23 mouse cellular contexts compared by ENCODE assay signal in the genomic region with DNA sequence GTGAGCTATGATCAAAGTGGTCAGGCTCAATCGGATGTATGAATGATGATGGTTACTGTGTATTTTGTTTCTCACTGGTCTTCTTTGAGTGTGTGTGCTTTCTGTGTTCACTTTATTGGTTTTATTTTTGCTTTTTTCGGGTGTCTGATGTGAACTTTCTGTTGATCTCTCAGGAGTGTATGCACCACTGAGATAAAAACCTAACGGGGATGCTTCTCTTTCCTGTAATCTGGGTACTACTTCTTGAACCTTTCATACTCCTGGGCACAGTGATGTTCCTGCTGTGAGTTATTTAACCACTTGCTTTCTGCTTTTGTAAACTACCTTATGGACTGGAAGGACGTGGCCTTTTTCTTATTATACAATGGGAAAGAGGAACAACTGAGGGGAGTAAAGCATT.
"Had no signal": no experiment of that assay in that cellular context is flagged by ENCODE, and none has a peak within 500 bp of the region (broad histone marks: within the 10 kb centered on the region; RNA-seq: fewer than 3 reads in every experiment).

No protein-coding gene starts in this region.

- H3K4me3 ChIP-seq: heart, embryonic 10.5 days; heart, embryonic 12.5 days; hindbrain, embryonic 10.5 days; hindbrain, embryonic 12.5 days; intestine, embryonic 15.5 days; layer of hippocampus, adult 2 months; left cerebral cortex, adult 2 months; limb, embryonic 10.5 days; limb, embryonic 12.5 days had no signal

- H3K36me3 ChIP-seq: heart, embryonic 10.5 days; heart, embryonic 12.5 days; hindbrain, embryonic 10.5 days; hindbrain, embryonic 12.5 days; intestine, embryonic 15.5 days; limb, embryonic 10.5 days; limb, embryonic 12.5 days had no signal

- ATAC-seq: hindbrain, embryonic 16.5 days; inflammation-experienced regulatory T-cells, adult 6 months; intestine, embryonic 15.5 days; intestine, postnatal 0 days had no signal

- H3K4me1 ChIP-seq: heart, embryonic 10.5 days; heart, embryonic 12.5 days; hindbrain, embryonic 10.5 days; hindbrain, embryonic 12.5 days; intestine, embryonic 15.5 days; limb, embryonic 10.5 days; limb, embryonic 12.5 days had no signal

- H3K9me3 ChIP-seq: heart, embryonic 10.5 days; heart, embryonic 12.5 days; hindbrain, embryonic 10.5 days; hindbrain, embryonic 12.5 days; intestine, embryonic 15.5 days; limb, embryonic 10.5 days; limb, embryonic 12.5 days had no signal

- H3K27ac ChIP-seq: heart, embryonic 10.5 days; hindbrain, embryonic 10.5 days; hindbrain, embryonic 12.5 days; hindbrain, embryonic 14.5 days; intestine, embryonic 15.5 days; layer of hippocampus, adult 2 months; left cerebral cortex, adult 2 months; limb, embryonic 10.5 days; limb, embryonic 12.5 days had no signal

- H3K27me3 ChIP-seq: heart, embryonic 12.5 days; hindbrain, embryonic 12.5 days; intestine, embryonic 15.5 days; limb, embryonic 12.5 days had no signal

- DNase-seq: gastrocnemius, postnatal 14 days; gastrocnemius, postnatal 36 days; heart, adult 18-20 months; heart, postnatal 10 days; heart, postnatal 4 days; kidney, adult 18-20 months; kidney, adult 8-10 months; kidney, postnatal 10 days; kidney, postnatal 25 days; kidney, postnatal 4 days had no signal

- H3K4me2 ChIP-seq: heart, embryonic 12.5 days; hindbrain, embryonic 12.5 days; hindbrain, embryonic 14.5 days; intestine, embryonic 15.5 days; limb, embryonic 12.5 days had no signal

- H3K9ac ChIP-seq: heart, embryonic 12.5 days; hindbrain, embryonic 12.5 days; hindbrain, embryonic 14.5 days; intestine, embryonic 15.5 days; limb, embryonic 12.5 days had no signal
